Mouse (Mus musculus) heart, embryonic 12.5 days (tissue): ENCODE data around the gene Mrpl21. TPM values are rescaled to one million over a fixed set of nuclear protein-coding genes. Genes with fewer than 3 reads are reported as not detected.

Experiments
- ATAC-seq: fragments of 200-750 bp; cut with Nextera tagmentation; 2 replicates; pipeline ENCODE4 v1.8.0; 2017; ENCODE audit warnings: moderate TSS enrichment, moderate library complexity; ENCODE audit not compliant: insufficient number of reproducible peaks, low FRiP score
- H3K27ac ChIP-seq: fragments of 300-500 bp; sonication (generic); 2 replicates; pipeline ENCODE4 v1.5.1; 2016; ENCODE audit warnings: mild to moderate bottlenecking, moderate library complexity; ENCODE audit not compliant: poor library complexity, severe bottlenecking
- H3K27me3 ChIP-seq: fragments of 300-500 bp; sonication (generic); replicated peaks from 2 replicates; pipeline ENCODE4 v1.6.1; 2016; ENCODE audit warnings: mild to moderate bottlenecking, moderate library complexity
- H3K36me3 ChIP-seq: fragments of 300-500 bp; sonication (generic); 2 replicates; pipeline ENCODE4 v1.6.1; 2016; ENCODE audit warnings: mild to moderate bottlenecking, moderate library complexity
- H3K4me1 ChIP-seq: fragments of 300-500 bp; sonication (generic); replicated peaks from 2 replicates; pipeline ENCODE4 v1.6.1; 2016; ENCODE audit warnings: mild to moderate bottlenecking
- H3K4me2 ChIP-seq: fragments of 300-500 bp; sonication (generic); 2 replicates; pipeline ENCODE4 v1.6.1; 2016; ENCODE audit warnings: mild to moderate bottlenecking, moderate library complexity
- H3K4me3 ChIP-seq: fragments of 300-500 bp; sonication (generic); 2 replicates; pipeline ENCODE4 v1.5.1; 2016; ENCODE audit warnings: mild to moderate bottlenecking
- H3K9ac ChIP-seq: fragments of 300-500 bp; sonication (generic); 2 replicates; pipeline ENCODE4 v1.6.1; 2016; ENCODE audit warnings: mild to moderate bottlenecking, moderate library complexity
- H3K9me3 ChIP-seq: fragments of 300-500 bp; sonication (generic); replicated peaks from 2 replicates; pipeline ENCODE4 v1.6.1; 2016; ENCODE audit warnings: mild to moderate bottlenecking, moderate library complexity
- WGBS: fragments of 180-500 bp; shearing (Covaris S2); methylation state at CpG from one replicate; pipeline ENCODE4 v1.1.7; 2016; 5-methylcytosine and 5-hydroxymethylcytosine counted together
- polyA plus RNA-seq: library from polyadenylated mRNA; unstranded; fragments of >200 nt; fragmentation: Nextera tagmentation; extraction: Ambion mirVana; gene quantifications from 2 replicates; pipeline ENCODE4 v1.2.1, GENCODE M21; 2016

Gene Mrpl21
- polyA plus RNA-seq, result 97.1 and 98.1 TPM in 2 replicates

DNA sequence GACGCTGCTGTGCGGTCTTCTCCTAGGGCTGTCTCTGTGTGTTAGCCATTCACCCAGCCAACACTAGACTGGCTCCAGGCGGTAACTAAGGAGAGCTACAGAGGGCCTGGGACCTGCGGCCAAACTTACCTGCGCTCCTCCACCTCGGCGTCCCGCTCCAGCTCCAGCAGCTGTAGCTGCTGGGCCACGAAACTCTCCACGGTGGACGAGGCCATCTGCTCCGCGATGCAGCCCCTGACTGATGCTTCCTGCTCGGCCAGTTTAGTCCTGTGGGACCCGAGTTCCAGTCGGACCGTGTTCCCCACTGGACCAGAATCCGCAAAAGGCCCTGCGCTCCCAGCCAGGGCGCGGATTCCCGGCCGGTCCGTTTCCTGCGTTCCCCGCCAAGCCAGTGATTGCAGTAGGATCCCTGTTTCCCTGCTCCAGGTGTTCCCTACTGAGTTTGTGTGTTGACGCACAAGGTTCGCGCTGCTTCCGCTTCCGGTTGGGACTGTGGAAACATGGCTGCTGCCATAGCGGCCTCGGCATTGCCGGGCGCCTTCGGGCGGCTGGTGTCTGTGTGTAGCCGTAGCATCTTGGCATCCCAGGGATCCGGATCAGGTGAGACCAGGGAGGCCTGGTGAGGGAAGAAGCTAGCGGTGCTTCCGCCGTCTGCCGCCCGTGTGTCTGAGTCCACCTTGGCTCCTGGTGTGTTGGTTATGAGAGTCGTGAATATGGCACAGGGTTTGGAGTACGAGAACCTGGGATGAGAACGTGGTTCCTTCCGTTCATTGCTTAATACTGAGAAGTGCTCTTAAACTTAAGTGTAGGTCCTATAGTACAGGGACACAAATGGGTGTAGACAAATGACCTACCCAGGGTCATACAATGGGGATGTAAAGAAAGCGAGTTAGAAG, at the start of gene Mrpl21, which contains the start of gene Ighmbp2:
Gene Mrpl21 (plus strand): TSS at position 330 of the 896 bp plus-strand sequence.
Gene Ighmbp2 (minus strand): TSS at position 446 of the 896 bp plus-strand sequence.
- H3K9ac ChIP-seq, result peak within 1 kb of the TSS; percentile 91
- H3K27ac ChIP-seq, result peak within 1 kb of the TSS; percentile 65; the same call in 1 of the 2 replicates
- H3K4me3 ChIP-seq, result peak within 1 kb of the TSS; percentile 97
- H3K4me1 ChIP-seq, result peaks cover 18% of the 10 kb centered on the region
- H3K9me3 ChIP-seq, result no peaks in the 10 kb centered on the region
- under 1% methylated on average over 49 of the region's 49 CpGs for WGBS
- H3K27me3 ChIP-seq, result no peaks in the 10 kb centered on the region
- H3K4me2 ChIP-seq, result peak within 1 kb of the TSS; percentile 83
- peaks cover 60% of the 10 kb centered on the region for H3K36me3 ChIP-seq
- peak; percentile 85 for ATAC-seq

DNA sequence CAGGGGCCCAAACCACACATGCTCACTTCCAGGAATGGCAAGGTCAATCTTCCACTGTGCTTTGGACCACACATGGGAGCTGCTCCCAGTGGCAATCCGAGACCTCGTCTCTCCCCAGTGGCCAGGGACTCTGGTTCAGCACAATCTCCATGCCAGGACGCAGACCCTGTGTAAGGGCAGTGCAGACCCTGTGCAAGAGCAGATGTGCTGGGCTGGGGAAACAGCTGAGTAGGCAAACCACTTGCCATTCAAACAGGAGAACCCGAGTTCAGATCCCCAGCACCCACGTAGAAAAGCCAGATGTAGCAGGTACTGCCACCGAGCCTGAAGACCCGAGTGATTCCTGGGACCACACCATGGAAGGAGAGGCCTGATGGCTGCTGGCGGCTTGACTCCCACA, 22.7 kb upstream of the Mrpl21 start:
- Histone ChIP-seq H3K27me3 (no peaks in the 10 kb centered on the region), H3K4me1 (no peaks in the 10 kb centered on the region), H3K4me3 (no peak overlapping the region), H3K27ac (no peak overlapping the region), H3K36me3 (peaks cover 47% of the 10 kb centered on the region), H3K4me2 (no peak overlapping the region), H3K9ac (no peak overlapping the region), H3K9me3 (no peaks in the 10 kb centered on the region)
- no peak for ATAC-seq
- 89% methylated on average over 8 of the region's 8 CpGs for WGBS

DNA sequence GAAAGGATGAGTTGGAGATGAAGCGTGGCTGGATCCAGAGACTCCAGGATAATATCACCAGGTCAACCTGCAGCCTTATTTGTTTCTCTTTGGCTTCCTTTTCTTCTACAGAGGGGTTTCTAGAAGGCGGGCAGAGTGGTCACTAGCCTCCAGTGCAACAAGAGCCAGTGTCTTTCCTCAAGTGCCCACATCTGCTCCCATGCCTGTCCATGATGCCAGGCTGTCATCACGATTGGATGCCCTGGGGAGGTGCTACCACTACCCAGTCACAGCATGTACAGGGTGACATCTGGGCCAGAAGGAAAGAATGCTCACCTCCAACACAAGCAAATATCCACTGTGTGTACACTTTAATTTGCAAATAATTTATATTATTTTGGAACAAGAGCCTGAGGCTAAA, 22.1 kb upstream of the Mrpl21 start:
- ATAC-seq, result no peak
- H3K27me3 ChIP-seq, result no peaks in the 10 kb centered on the region
- H3K36me3 ChIP-seq, result peaks cover 53% of the 10 kb centered on the region
- no peak overlapping the region for H3K4me3 ChIP-seq
- no peak overlapping the region for H3K4me2 ChIP-seq
- H3K27ac ChIP-seq, result no peak overlapping the region
- WGBS, result 84% methylated on average over 3 of the region's 3 CpGs
- no peak overlapping the region for H3K9ac ChIP-seq
- H3K4me1 ChIP-seq, result no peaks in the 10 kb centered on the region
- no peaks in the 10 kb centered on the region for H3K9me3 ChIP-seq

DNA sequence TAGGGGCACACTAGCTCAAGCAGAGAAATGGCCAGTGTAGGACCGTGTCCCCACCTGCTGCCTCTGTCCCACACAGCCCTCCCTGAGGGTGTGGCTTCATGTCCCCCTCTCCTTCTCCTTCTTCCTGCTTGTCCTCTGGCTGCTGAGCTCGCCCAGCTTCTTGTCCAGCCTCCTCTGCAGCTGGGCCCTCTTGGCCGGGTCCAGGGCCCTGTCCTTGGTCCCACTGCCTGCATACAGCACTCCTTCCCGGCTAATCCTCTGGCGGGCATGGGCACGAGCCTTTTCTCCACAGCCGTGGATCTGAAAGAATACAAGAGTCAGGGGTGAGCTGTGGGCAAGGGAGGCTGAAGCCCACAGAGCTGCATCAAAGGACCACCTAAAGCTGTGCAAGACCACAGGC, 21.4 kb upstream of the Mrpl21 start:
- H3K9me3 ChIP-seq, result no peaks in the 10 kb centered on the region
- H3K4me1 ChIP-seq, result no peaks in the 10 kb centered on the region
- H3K36me3 ChIP-seq, result peaks cover 60% of the 10 kb centered on the region
- peak; percentile 29; the same call in 1 of the 2 replicates for ATAC-seq
- H3K9ac ChIP-seq, result no peak overlapping the region
- 93% methylated on average over 7 of the region's 7 CpGs for WGBS
- H3K27ac ChIP-seq, result no peak overlapping the region
- no peak overlapping the region for H3K4me3 ChIP-seq
- no peak overlapping the region for H3K4me2 ChIP-seq
- H3K27me3 ChIP-seq, result no peaks in the 10 kb centered on the region

DNA sequence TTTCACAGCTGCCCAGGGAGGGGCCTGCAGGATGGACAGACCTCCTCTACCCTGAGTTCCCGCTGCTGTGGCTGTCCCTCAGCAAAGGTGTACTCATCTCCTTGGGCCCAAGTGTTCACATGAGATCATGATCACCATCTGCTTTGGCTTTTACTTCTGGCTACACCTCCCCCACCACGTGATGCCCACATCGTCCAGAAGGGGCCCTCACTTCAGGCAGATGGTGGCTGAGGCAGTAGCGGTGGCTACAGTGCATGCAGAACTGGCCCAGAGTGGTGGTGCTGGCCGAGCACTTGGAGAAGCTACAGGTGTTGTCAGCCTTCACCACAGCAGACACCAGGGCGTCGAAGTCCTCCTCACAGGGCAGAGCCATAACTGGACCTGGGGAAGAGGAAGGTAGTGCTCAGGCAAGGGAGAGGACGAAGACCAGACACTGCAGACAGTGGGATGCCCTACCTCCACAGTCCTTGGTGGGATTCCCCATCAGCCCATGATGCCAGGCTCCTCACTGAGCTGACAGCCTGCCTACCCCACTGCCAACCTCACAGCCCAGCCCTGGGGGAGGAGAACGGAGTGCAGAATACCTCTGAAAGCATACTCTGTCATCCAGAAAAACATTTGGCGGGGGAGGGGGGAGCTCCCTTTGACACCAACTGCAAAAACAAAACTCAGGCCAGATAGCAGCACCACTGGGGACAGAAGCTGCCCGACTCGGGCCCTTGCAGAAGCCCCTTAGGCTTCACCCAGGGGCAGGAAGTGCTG, 20.8 kb upstream of the Mrpl21 start:
- no peak overlapping the region for H3K9ac ChIP-seq
- no peak for ATAC-seq
- no peak overlapping the region for H3K4me2 ChIP-seq
- H3K9me3 ChIP-seq, result no peaks in the 10 kb centered on the region
- peaks cover 67% of the 10 kb centered on the region for H3K36me3 ChIP-seq
- WGBS, result 74% methylated on average over 12 of the region's 12 CpGs
- no peaks in the 10 kb centered on the region for H3K27me3 ChIP-seq
- no peak overlapping the region for H3K4me3 ChIP-seq
- no peaks in the 10 kb centered on the region for H3K4me1 ChIP-seq
- no peak overlapping the region for H3K27ac ChIP-seq

DNA sequence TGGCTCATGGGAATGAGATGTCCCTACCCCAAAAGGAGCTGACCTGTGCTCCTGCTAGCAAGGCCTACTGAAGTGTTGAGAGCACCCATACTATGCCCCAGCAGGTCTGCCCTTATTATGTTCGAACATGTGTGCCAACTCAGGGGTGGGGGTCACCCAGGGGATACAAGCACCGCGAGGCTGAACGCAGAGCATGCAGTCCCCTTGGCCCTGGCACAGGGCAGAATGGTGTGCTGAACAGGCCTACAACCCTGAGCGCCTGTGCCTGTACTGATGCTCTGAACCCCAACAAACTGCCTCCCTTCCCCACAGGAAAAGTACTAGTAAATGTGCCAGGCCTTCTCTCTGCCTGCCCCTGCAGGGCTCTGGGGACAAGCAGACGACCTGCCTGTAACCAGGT, 18.4 kb upstream of the Mrpl21 start:
- no peak overlapping the region for H3K4me2 ChIP-seq
- peaks cover 91% of the 10 kb centered on the region for H3K36me3 ChIP-seq
- H3K9me3 ChIP-seq, result no peaks in the 10 kb centered on the region
- no peaks in the 10 kb centered on the region for H3K4me1 ChIP-seq
- no peak overlapping the region for H3K9ac ChIP-seq
- H3K27ac ChIP-seq, result no peak overlapping the region
- H3K27me3 ChIP-seq, result no peaks in the 10 kb centered on the region
- no peak for ATAC-seq
- 94% methylated on average over 6 of the region's 6 CpGs for WGBS
- H3K4me3 ChIP-seq, result no peak overlapping the region

DNA sequence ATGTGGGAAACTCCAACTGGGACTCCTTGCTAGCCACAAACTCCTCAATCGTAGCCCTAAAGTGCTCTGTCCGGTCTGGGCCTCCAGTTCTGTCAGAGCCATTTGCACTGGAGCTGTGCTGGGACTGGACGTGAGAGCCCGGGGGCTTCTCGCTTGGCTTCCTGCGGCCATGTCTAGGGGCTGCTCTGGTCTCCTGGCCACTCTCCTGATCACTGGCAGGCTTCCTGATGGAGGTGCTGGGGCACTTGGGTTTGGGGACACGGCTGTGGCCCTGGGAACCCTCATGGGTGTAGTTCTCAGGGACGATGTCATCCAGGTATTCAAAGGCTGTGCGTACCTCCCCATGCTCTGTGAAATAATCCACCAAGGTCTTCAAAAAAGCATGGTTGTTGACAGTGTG, 17.5 kb upstream of the Mrpl21 start:
- Histone ChIP-seq H3K4me1 (no peaks in the 10 kb centered on the region), H3K9me3 (no peaks in the 10 kb centered on the region), H3K27me3 (no peaks in the 10 kb centered on the region), H3K27ac (no peak overlapping the region), H3K9ac (no peak overlapping the region), H3K4me2 (no peak overlapping the region), H3K4me3 (no peak overlapping the region), H3K36me3 (peaks cover 86% of the 10 kb centered on the region)
- no peak for ATAC-seq
- 94% methylated on average over 9 of the region's 9 CpGs for WGBS

DNA sequence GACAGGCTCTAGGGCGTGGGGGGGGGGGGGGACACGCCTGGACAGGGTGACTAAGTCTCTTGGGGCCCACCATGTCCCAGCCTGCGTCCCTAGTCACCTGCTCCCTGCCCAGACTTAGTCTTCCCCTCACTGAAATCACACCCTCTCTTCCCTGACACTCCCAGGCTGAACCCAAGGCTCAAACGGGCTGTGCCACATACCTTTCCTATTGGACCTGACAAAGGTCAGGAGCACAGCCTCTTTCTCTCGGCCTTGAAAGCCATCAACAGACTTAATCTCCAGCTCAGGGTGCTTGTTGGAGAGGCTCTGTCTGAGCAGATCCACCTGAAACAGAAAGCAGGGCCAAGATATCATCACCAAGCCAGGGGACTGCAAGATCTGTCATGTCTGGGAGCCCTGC, 16.6 kb upstream of the Mrpl21 start:
- no peak overlapping the region for H3K4me3 ChIP-seq
- H3K4me2 ChIP-seq, result no peak overlapping the region
- H3K9me3 ChIP-seq, result no peaks in the 10 kb centered on the region
- peaks cover 86% of the 10 kb centered on the region for H3K36me3 ChIP-seq
- 86% methylated on average over 5 of the region's 5 CpGs for WGBS
- H3K9ac ChIP-seq, result no peak overlapping the region
- H3K4me1 ChIP-seq, result no peaks in the 10 kb centered on the region
- no peak for ATAC-seq
- H3K27me3 ChIP-seq, result no peaks in the 10 kb centered on the region
- H3K27ac ChIP-seq, result no peak overlapping the region

DNA sequence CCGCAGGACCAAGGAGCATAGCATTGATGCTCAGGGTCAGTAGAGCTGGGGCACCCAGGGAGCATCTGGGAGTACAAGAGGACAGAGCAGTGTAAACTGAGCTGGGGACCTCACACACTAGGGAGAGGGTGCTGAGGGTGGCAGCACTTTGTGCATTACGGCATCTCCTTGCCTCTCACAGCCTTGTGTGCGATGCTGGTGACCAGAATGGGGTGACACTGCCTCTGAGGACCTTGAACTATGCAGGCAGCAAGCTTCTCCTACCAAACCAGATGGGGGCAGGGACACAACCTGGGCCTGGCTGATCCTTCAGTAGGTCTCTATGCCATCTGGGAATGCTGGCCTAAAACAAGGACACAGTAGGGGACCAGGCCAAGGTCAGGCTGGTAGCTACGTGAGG, 16.0 kb upstream of the Mrpl21 start:
- WGBS, result 92% methylated on average over 4 of the region's 4 CpGs
- Histone ChIP-seq H3K27ac (no peak overlapping the region), H3K9me3 (no peaks in the 10 kb centered on the region), H3K36me3 (peaks cover 86% of the 10 kb centered on the region), H3K4me2 (no peak overlapping the region), H3K4me1 (no peaks in the 10 kb centered on the region), H3K4me3 (no peak overlapping the region), H3K9ac (no peak overlapping the region), H3K27me3 (no peaks in the 10 kb centered on the region)
- no peak for ATAC-seq

DNA sequence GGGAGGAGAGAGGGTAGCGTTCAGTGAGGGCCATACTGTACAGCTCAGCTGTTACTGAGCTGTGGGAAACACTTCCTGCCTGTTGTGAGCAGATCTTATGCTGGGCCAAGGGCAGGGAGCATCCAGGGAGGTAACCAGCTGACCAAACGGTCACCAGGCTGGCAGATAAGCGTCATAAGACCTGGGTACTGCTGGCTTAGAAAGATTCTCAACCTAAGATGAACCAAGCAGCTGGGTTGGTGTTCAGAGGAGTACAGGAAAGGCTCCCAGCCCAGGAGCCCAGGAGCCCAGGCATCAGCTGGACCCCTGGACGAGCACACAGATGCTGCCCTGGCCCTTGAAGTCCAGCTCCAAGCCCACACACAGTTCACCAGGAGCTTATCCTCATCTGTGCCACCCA, 15.4 kb upstream of the Mrpl21 start:
- Histone ChIP-seq H3K9ac (no peak overlapping the region), H3K27me3 (no peaks in the 10 kb centered on the region), H3K36me3 (peaks cover 87% of the 10 kb centered on the region), H3K4me3 (no peak overlapping the region), H3K27ac (no peak overlapping the region), H3K4me1 (no peaks in the 10 kb centered on the region), H3K9me3 (no peaks in the 10 kb centered on the region), H3K4me2 (no peak overlapping the region)
- ATAC-seq, result no peak
- WGBS, result 84% methylated on average over 4 of the region's 4 CpGs

DNA sequence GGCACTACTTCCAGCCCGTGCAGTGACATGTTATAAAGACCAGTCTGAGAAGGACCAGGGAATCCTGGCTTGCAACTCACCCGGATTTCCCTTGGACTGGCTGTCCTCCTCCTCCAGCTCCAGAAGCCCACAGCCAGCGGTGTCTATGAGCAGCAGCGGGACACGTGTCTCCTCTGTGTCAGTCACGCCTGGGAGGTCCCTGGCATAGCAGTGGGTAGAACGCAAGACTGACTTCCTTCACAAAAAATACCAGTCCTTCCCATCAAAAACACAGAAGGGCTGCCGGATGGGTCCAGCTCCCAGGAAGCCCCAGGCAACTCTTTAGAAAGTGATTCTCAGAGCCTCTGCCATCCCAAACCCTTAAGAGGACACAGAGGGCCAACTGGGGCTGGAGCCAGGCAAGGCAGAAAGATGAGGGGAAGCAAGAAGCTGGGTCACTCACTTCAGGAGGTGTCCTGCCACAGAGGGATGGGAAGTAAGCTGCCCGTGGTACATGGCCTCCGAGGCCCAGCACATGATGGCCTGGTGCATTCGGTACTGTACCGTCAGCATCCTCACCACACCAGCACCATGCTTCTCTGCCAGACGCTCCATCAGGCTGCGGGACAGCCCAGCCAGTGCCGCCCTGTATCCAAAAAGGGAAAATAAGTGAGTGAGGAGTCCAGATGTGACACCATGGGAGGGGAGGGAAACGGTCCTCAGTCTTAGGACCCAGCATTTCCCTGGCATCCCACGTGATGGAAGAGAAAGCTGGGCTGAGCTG, 14.3 kb upstream of the Mrpl21 start:
- Histone ChIP-seq H3K4me3 (no peak overlapping the region), H3K4me2 (no peak overlapping the region), H3K36me3 (peaks cover 93% of the 10 kb centered on the region), H3K9ac (no peak overlapping the region), H3K4me1 (no peaks in the 10 kb centered on the region), H3K9me3 (no peaks in the 10 kb centered on the region), H3K27me3 (no peaks in the 10 kb centered on the region), H3K27ac (no peak overlapping the region)
- no peak for ATAC-seq
- WGBS, result 90% methylated on average over 17 of the region's 17 CpGs
